ENCODE assay signal across 22 mouse cellular contexts in the genomic region with DNA sequence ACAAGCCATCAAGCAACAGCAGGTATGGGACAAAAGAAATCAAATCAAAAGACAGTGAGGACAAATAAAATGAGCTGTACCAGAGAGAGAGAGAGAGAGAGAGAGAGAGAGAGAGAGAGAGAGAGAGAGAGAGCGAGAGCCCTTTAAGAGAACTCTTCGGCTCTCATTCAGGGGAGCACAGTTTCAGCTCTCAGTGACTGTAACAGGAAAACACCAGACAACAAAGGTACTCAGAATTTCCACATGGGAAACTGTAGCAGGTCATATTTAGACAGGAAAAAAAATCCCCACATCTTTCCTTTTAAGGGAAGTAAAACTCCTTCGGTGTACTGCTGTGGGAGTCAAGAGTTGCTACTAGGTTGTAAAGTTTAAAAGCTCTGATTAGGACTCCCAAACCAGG. TPM values are rescaled to one million over a fixed set of nuclear protein-coding genes. Genes with fewer than 3 reads are reported as not detected.
DNase-seq lines count a peak whose midpoint lies in the region; ATAC-seq and TF ChIP-seq lines count a peak whose summit lies in the region.
"Had no signal": no experiment of that assay in that cellular context is flagged by ENCODE, and none has a peak within 500 bp of the region (broad histone marks: within the 10 kb centered on the region; RNA-seq: fewer than 3 reads in every experiment).

No protein-coding gene starts in this region.

- TF ChIP-seq POLR2A in CH12.LX (IDR thresholded peaks at IDR 0.05; ENCODE audit: low read depth, low read length): no peak

- peaks cover 12% of the 10 kb centered on the region; the same call in 1 of the 2 replicates for H3K27me3 ChIP-seq in limb, embryonic 12.5 days
- H3K27me3 ChIP-seq in limb, embryonic 10.5 days (ENCODE audit: low read depth, poor library complexity, severe bottlenecking): no peaks in the 10 kb centered on the region
- H3K27me3 ChIP-seq in CH12.LX (replicated peaks): no peaks in the 10 kb centered on the region
- H3K27me3 ChIP-seq in limb, embryonic 13.5 days: peaks cover 15% of the 10 kb centered on the region; the same call in 1 of the 2 replicates

- peak; percentile 88 for TF ChIP-seq EP300 in CH12.LX (IDR thresholded peaks at IDR 0.05; ENCODE audit: low read length)

- intact Hi-C loops in left cerebral cortex, postnatal 4 days (cut with DNase I): no loop called here

- in situ Hi-C loops in CH12.LX (cut with MboI; ENCODE audit: low pct_ligation_motif_present, low pct_unique_long_range_greater_than_20kb, low sequenced_read_pairs): no loop called here

- no peak for TF ChIP-seq CTCF in CH12.LX (conservative IDR thresholded peaks at IDR 0.05 in 1 of 2, IDR thresholded peaks at IDR 0.05 in 1 of 2; ENCODE audit: low read depth in 2 of 2, low read length in 2 of 2)

- dilution Hi-C loops in CH12.LX (cut with MboI; ENCODE audit: extremely low pct_ligation_motif_present, extremely low pct_unique_long_range_greater_than_20kb, low sequenced_read_pairs): no loop called here

- no peak overlapping the region for H3K4me2 ChIP-seq in limb, embryonic 12.5 days
- 0 out of 2 replicates have a peak overlapping the region, but pooled peaks have one; percentile 13 for H3K4me2 ChIP-seq in CH12.LX (ENCODE audit: insufficient read depth, low read depth, poor library complexity, severe bottlenecking)
- no peak overlapping the region for H3K4me2 ChIP-seq in limb, embryonic 13.5 days (replicated peaks)

- H3K9me3 ChIP-seq in limb, embryonic 12.5 days: no peaks in the 10 kb centered on the region
- H3K9me3 ChIP-seq in limb, embryonic 10.5 days (replicated peaks): no peaks in the 10 kb centered on the region
- no peaks in the 10 kb centered on the region for H3K9me3 ChIP-seq in CH12.LX (replicated peaks; ENCODE audit: low read length)
- H3K9me3 ChIP-seq in limb, embryonic 13.5 days: no peaks in the 10 kb centered on the region

- H3K4me1 ChIP-seq in limb, embryonic 12.5 days (replicated peaks): peaks cover 12% of the 10 kb centered on the region
- no peaks in the 10 kb centered on the region for H3K4me1 ChIP-seq in limb, embryonic 10.5 days
- H3K4me1 ChIP-seq in CH12.LX (ENCODE audit: control insufficient read depth in 1 of 2, insufficient read depth in 2 of 2): peaks cover 8 to 28% of the 10 kb centered on the region in 2 experiments
- H3K4me1 ChIP-seq in limb, embryonic 13.5 days: peaks cover 15% of the 10 kb centered on the region

- H3K4me3 ChIP-seq in limb, embryonic 12.5 days (replicated peaks): no peak overlapping the region
- no peak overlapping the region for H3K4me3 ChIP-seq in limb, embryonic 10.5 days
- no peak overlapping the region for H3K4me3 ChIP-seq in CH12.LX (replicated peaks in 1 of 3; ENCODE audit: low read depth in 2 of 3, low read length in 2 of 3, poor library complexity in 1 of 3)
- H3K4me3 ChIP-seq in limb, embryonic 13.5 days: no peak overlapping the region

- H3K27ac ChIP-seq in limb, embryonic 12.5 days: no peak overlapping the region
- H3K27ac ChIP-seq in limb, embryonic 10.5 days: no peak overlapping the region
- no peak overlapping the region for H3K27ac ChIP-seq in CH12.LX (ENCODE audit: insufficient read depth, low read depth)
- H3K27ac ChIP-seq in limb, embryonic 13.5 days: no peak overlapping the region

- DNase-seq in limb, embryonic 10.5 days (ENCODE audit: low spot score): no peak
- peak; percentile 27 for DNase-seq in CH12.LX (ENCODE audit: extremely low read depth)
- DNase-seq in left cerebral cortex, postnatal 4 days: no peak
- no peak for DNase-seq in layer of hippocampus, postnatal 14 days (ENCODE audit: low spot score in 2 of 2)
- DNase-seq: adrenal gland, adult 2 months; adrenal gland, adult 8-10 months; adrenal gland, postnatal 10 days; adrenal gland, postnatal 14 days; adrenal gland, postnatal 25 days; adrenal gland, postnatal 36 days; B cell, adult 2 months; cerebellum, adult 11 months; cerebellum, adult 11-12 months; cerebellum, adult 18-20 months; cerebellum, adult 2 months had no signal

- no peaks in the 10 kb centered on the region for H3K36me3 ChIP-seq in limb, embryonic 12.5 days
- H3K36me3 ChIP-seq in limb, embryonic 10.5 days: no peaks in the 10 kb centered on the region
- H3K36me3 ChIP-seq in CH12.LX (replicated peaks in 1 of 2; ENCODE audit: control insufficient read depth in 1 of 2, insufficient read depth in 1 of 2, low read length in 1 of 2): no peaks in the 10 kb centered on the region
- no peaks in the 10 kb centered on the region for H3K36me3 ChIP-seq in limb, embryonic 13.5 days
- H3K36me3 ChIP-seq: G1E had no signal

- WGBS in limb, embryonic 12.5 days: 55% methylated on average over 3 of the region's 3 CpGs
- WGBS in limb, embryonic 10.5 days: 76% methylated on average over 3 of the region's 3 CpGs
- WGBS in limb, embryonic 13.5 days: 35% methylated on average over 3 of the region's 3 CpGs

- H3K9ac ChIP-seq in limb, embryonic 12.5 days (replicated peaks): no peak overlapping the region
- no peak overlapping the region for H3K9ac ChIP-seq in CH12.LX (ENCODE audit: insufficient read depth, low read depth)
- no peak overlapping the region for H3K9ac ChIP-seq in limb, embryonic 13.5 days

- TF ChIP-seq RAD21 in CH12.LX (IDR thresholded peaks at IDR 0.05; ENCODE audit: low read depth, low read length): no peak

- ATAC-seq in limb, embryonic 12.5 days (ENCODE audit: insufficient number of reproducible peaks, insufficient read depth, low FRiP score, low TSS enrichment, low read depth): 0 out of 2 replicates have a peak, but pooled peaks have one; percentile 31
- ATAC-seq in limb, embryonic 13.5 days (ENCODE audit: low FRiP score, low read depth): peak; percentile 40; the same call in 1 of the 2 replicates
- ATAC-seq: activated CD4-positive, CD25-positive, alpha-beta regulatory T cell, adult 4 months; CD4-positive, CD25-positive, alpha-beta regulatory T cell, adult 4 months; Patski had no signal

- H3K79me2 ChIP-seq in CH12.LX (replicated peaks; ENCODE audit: control insufficient read depth, extremely low read depth, insufficient read depth, poor library complexity, severe bottlenecking): no peaks in the 10 kb centered on the region

TF ChIP-seq in CH12.LX, 34 proteins besides CTCF, POLR2A, EP300 and RAD21:
- TF ChIP-seq MEF2A (IDR thresholded peaks at IDR 0.05; ENCODE audit: borderline replicate concordance, low read depth, low read length): peak; percentile 59; the same call in 1 of the 2 replicates
- TF ChIP-seq UBTF (IDR thresholded peaks at IDR 0.05; ENCODE audit: low read depth, low read length): no peak
- no peak for TF ChIP-seq KAT2A (IDR thresholded peaks at IDR 0.05; ENCODE audit: insufficient replicate concordance, low read length)
- peak; percentile 45; the same call in 1 of the 2 replicates for TF ChIP-seq IRF4 (IDR thresholded peaks at IDR 0.05; ENCODE audit: low read depth, low read length)
- TF ChIP-seq MAFK (IDR thresholded peaks at IDR 0.05; ENCODE audit: insufficient replicate concordance, low read length): 0 out of 2 replicates have a peak, but pooled peaks have one; percentile 32
- no peak for TF ChIP-seq ELF1 (IDR thresholded peaks at IDR 0.05; ENCODE audit: low read depth, low read length)
- TF ChIP-seq MYC (IDR thresholded peaks at IDR 0.05; ENCODE audit: low read depth, low read length): 0 out of 2 replicates have a peak, but pooled peaks have one; percentile 32
- TF ChIP-seq TBP (conservative IDR thresholded peaks at IDR 0.05; ENCODE audit: low read depth, low read length): no peak
- 0 out of 2 replicates have a peak, but pooled peaks have one; percentile 38 for TF ChIP-seq ZNF384 (IDR thresholded peaks at IDR 0.05; ENCODE audit: low read depth, low read length)
- TF ChIP-seq MAZ (IDR thresholded peaks at IDR 0.05; ENCODE audit: low read depth, low read length): no peak
- peak; percentile 56; the same call in 1 of the 2 replicates for TF ChIP-seq ETS1 (conservative IDR thresholded peaks at IDR 0.05; ENCODE audit: low read depth, low read length)
- TF ChIP-seq PAX5 (IDR thresholded peaks at IDR 0.05; ENCODE audit: low read length): no peak
- TF ChIP-seq JUN (IDR thresholded peaks at IDR 0.05; ENCODE audit: insufficient read depth, low read depth, low read length): peak; percentile 64; the same call in 1 of the 2 replicates
- no peak for TF ChIP-seq NRF1 (IDR thresholded peaks at IDR 0.05; ENCODE audit: low read depth, low read length)
- peak; percentile 33; the same call in 1 of the 2 replicates for TF ChIP-seq RCOR1 (conservative IDR thresholded peaks at IDR 0.05; ENCODE audit: low read depth, low read length)
- no peak for TF ChIP-seq POLR2AphosphoS2 (IDR thresholded peaks at IDR 0.05; ENCODE audit: low read depth, low read length)
- TF ChIP-seq JUND (conservative IDR thresholded peaks at IDR 0.05; ENCODE audit: low read depth, low read length): peak; percentile 77; the same call in 1 of the 2 replicates

RNA-seq across cellular contexts. Expression of a gene that starts 57.9 kb away (rescaled TPM):
- 1.9 and 2.1 TPM in 2 replicates for polyA plus RNA-seq in limb, embryonic 12.5 days (2016; fragmentation: Nextera tagmentation; extraction: Ambion mirVana)
- polyA plus RNA-seq in limb, embryonic 10.5 days (2016; fragmentation: Nextera tagmentation; extraction: Ambion mirVana): 1.1 and 2.2 TPM in 2 replicates
- 1.6 and 2.1 TPM in 2 replicates for total RNA-seq in CH12.LX (2012; rRNA removed)
- 1.4 and 2.0 TPM in 2 replicates for total RNA-seq in CH12.LX (2014; rRNA removed)
- polyA plus RNA-seq in CH12.LX (2012; ENCODE audit: insufficient read length, low read depth): 3.7 and 3.9 TPM in 2 replicates
- 2.1 TPM in 2 replicates for polyA plus RNA-seq in limb, embryonic 13.5 days (2015; fragmentation: Nextera tagmentation; extraction: Ambion mirVana)
- 100 to 1,000 TPM; 265 to 341 TPM for total RNA-seq in left cerebral cortex, postnatal 4 days (2021)
- 10 to 100 TPM; 14.8 TPM for total RNA-seq in layer of hippocampus, postnatal 14 days (2021)
- total RNA-seq: MEL had no signal
- polyA plus RNA-seq: CD4-positive, CD25-positive, alpha-beta regulatory T cell, adult 4 months; G1E had no signal
